Mouse (Mus musculus): ENCODE data around the gene Vwde. TPM values are rescaled to one million over a fixed set of nuclear protein-coding genes. Genes with fewer than 3 reads are reported as not detected.

The Vwde gene
- polyA plus RNA-seq, 1 experiment from 2014 or later, result not detected

DNA sequence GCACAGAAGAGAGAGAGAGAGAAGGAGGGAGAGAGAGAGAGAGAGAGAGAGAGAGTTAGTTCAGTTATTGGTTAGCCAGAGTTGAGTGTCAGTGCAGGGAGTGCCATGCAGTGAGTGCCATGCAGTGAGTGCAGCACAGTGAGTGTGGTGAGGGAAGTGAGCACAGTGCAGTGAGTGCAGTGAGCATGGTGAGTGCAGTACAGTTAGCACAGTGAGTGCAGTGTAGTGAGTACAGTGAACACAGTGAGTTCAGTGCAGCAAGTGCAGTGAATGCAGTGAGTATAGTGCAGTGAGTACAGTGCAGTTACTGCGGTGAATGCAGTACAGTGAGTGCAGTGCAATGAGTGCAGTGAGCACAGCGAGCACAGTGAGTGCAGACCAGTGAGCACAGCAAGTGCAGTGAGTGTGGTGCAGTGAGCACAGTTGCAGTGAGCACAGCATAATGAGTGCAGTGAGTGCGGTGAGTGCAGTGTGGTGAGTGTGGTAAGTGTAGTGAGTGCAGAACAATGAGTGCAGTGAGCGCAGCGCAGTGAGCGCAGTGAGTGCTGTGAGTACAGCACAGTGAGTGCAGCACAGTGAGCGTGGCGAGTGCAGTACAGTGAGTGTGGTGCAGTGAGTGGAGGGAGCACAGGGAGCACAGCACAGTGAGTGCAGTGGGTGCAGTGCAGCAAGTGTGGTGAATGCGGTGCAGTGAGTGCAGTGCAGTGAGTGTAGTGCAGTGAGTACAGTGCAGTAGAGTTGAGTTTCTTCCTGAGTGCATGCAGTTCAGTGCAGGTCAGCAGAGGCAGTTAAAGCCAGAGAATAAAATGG, 70.7 kb downstream of the Vwde start:
- 87% methylated on average over 9 of the region's 9 CpGs for WGBS
- Histone ChIP-seq H3K4me3 (no peak overlapping the region), H3K4me2 (no peak overlapping the region), H3K4me1 (replicated peaks) (no peaks in the 10 kb centered on the region), H3K9ac (no peak overlapping the region), H3K27me3 (replicated peaks) (no peaks in the 10 kb centered on the region), H3K27ac (ENCODE audit: poor library complexity, severe bottlenecking) (no peak overlapping the region), H3K36me3 (no peaks in the 10 kb centered on the region), H3K9me3 (replicated peaks) (peaks cover 4% of the 10 kb centered on the region; the same call in 1 of the 2 replicates)
- ATAC-seq (ENCODE audit: insufficient number of reproducible peaks, low FRiP score), result no peak

DNA sequence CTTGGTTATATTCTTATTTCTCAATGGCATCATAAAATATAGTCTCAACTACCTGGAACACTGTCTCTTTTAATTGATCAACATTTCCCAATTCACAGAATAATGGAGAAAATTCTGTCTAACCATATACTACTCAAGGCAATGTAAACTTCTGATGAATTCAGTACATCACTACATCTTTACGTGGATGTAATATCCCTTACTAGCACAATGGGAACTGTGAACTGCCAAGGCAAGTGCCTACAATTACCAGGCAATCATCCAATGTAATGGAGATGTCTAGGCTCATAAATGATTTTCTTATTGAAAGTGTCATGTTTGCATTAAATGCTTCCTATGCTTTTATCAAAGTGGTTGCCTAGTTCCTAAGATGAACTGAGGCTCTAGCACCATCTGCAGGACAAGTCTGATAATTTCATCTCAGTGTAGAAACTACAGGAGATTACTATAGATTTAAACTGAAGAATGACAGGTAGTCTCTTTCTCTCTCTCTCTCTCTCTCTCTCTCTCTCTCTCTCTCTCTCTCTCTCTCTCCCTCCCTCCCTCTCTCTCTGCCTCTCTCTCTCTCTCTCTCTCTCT, 72.6 kb downstream of the Vwde start:
- no peaks in the 10 kb centered on the region for H3K4me1 ChIP-seq (replicated peaks)
- 81% methylated on average over 1 of the region's 1 CpGs for WGBS
- H3K4me3 ChIP-seq, result no peak overlapping the region
- no peak overlapping the region for H3K4me2 ChIP-seq
- H3K27ac ChIP-seq (ENCODE audit: poor library complexity, severe bottlenecking), result no peak overlapping the region
- H3K9me3 ChIP-seq (replicated peaks), result peaks cover 4% of the 10 kb centered on the region; the same call in 1 of the 2 replicates
- H3K27me3 ChIP-seq (replicated peaks), result no peaks in the 10 kb centered on the region
- H3K36me3 ChIP-seq, result no peaks in the 10 kb centered on the region
- ATAC-seq (ENCODE audit: insufficient number of reproducible peaks, low FRiP score), result no peak
- H3K9ac ChIP-seq, result no peak overlapping the region

DNA sequence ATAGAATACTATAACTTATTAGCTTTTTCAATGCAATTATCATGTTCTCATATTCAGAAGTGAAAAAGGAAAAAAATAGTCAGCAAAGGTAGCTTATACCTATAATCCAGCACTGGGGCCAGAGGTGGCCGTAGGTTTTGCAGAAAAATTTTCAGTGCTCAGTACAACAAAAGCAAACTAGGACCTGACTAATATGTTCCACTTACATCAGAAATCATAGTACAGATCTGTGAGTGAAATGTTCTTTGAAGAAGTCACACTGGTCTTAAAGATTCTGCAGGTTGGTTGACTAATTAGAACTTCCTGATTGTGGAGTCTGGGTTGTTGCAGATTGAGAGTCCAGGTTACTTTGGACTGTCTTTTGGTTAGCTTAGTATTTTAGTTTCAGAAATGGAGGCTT, 87.5 kb downstream of the Vwde start:
- 83% methylated on average over 1 of the region's 1 CpGs for WGBS
- Histone ChIP-seq H3K4me3 (no peak overlapping the region), H3K4me2 (no peak overlapping the region), H3K27me3 (replicated peaks) (no peaks in the 10 kb centered on the region), H3K9me3 (replicated peaks) (no peaks in the 10 kb centered on the region), H3K36me3 (no peaks in the 10 kb centered on the region), H3K9ac (no peak overlapping the region), H3K27ac (ENCODE audit: poor library complexity, severe bottlenecking) (no peak overlapping the region), H3K4me1 (replicated peaks) (no peaks in the 10 kb centered on the region)
- no peak for ATAC-seq (ENCODE audit: insufficient number of reproducible peaks, low FRiP score)

DNA sequence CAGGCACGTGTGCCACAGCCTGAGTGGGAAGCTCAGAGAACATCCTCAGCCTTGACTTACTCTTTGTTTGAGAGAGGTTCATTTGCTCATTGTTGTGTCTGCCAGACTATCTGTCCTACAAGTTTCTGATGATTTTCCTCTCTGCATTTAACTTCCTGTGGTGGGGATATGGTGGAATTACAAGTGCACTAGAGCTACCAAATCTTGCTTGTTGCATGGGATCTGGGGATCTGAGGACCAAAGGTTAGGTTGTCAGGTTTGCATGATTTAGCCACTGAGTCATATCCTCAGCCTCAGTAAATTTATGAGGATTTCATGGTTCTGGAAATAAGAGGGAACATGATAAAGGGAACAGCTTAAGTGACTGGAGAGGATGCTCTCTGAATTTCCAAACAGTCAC, 116.1 kb downstream of the Vwde start:
- Histone ChIP-seq H3K27ac (ENCODE audit: poor library complexity, severe bottlenecking) (no peak overlapping the region), H3K9ac (no peak overlapping the region), H3K4me1 (replicated peaks) (no peaks in the 10 kb centered on the region), H3K4me3 (no peak overlapping the region), H3K27me3 (replicated peaks) (no peaks in the 10 kb centered on the region), H3K9me3 (replicated peaks) (no peaks in the 10 kb centered on the region), H3K4me2 (no peak overlapping the region), H3K36me3 (no peaks in the 10 kb centered on the region)
- 47% methylated on average over 1 of the region's 1 CpGs for WGBS
- no peak for ATAC-seq (ENCODE audit: insufficient number of reproducible peaks, low FRiP score)

Other genes with a start within 250 kb of the Vwde start
- 33.4 and 37.8 TPM in 2 replicates for gene Tmem106b, start 155.2 kb downstream of the Vwde start, polyA plus RNA-seq (2016; fragmentation: Nextera tagmentation; extraction: Ambion mirVana)

All from heart, embryonic 12.5 days (tissue).